Mouse (Mus musculus): ENCODE measurements around the gene Adamts5.

The Adamts5 gene

GRCm38 (mm10) chr16:85901581-85901910 lies at the start of gene Adamts5:
TSS of gene Adamts5 (minus strand) at chr16:85901828.
- no peak for DNase-seq (ENCODE audit: low read depth, low spot score)

DNA sequence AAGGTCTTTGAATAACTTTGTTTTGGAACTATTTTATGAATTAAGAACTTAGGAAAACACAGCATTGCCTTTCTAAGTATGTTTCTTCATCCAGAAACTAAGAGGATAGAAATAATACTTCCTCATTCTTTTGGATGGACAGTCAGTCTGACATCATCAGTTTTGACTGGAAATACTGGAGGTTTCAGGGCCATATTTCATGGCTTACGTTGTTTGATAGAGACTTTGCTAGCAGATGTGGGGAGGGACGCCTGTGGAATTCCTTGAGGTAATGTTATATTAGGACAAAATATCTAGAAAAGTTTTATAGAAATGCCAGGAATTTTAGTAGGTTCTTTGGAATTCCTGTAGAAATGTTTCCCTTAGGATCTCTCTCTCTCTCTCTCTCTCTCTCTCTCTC lies 48.7 kb upstream of the Adamts5 start:
- no peak for DNase-seq (ENCODE audit: low read depth, low spot score)

GRCm38 (mm10) chr16:85926004-85926403 lies 24.4 kb upstream of the Adamts5 start:
- no peak for DNase-seq (ENCODE audit: low read depth, low spot score)

DNA sequence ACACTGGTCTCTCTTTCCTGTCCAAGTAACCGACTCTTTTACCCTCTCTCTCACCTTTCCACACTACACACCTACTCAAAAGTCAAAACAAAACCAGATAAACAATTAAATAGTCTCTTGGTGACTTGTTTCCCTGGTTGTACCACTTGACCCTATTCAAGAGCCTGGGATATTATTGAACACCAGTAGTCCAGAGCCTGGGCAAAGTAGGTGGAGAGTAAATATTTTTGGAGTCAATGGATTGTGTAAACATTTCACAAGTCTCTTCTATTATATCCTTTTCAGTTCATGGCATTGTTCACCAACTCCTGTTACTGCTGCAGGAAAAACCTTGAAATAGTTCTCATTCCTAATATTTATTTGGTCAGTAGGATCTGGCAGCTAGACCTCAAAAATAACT lies 20.8 kb upstream of the Adamts5 start:
- no peak for DNase-seq (ENCODE audit: low read depth, low spot score)

GRCm38 (mm10) chr16:85920122-85920521 lies 18.5 kb upstream of the Adamts5 start:
- no peak for DNase-seq (ENCODE audit: low read depth, low spot score)

DNA sequence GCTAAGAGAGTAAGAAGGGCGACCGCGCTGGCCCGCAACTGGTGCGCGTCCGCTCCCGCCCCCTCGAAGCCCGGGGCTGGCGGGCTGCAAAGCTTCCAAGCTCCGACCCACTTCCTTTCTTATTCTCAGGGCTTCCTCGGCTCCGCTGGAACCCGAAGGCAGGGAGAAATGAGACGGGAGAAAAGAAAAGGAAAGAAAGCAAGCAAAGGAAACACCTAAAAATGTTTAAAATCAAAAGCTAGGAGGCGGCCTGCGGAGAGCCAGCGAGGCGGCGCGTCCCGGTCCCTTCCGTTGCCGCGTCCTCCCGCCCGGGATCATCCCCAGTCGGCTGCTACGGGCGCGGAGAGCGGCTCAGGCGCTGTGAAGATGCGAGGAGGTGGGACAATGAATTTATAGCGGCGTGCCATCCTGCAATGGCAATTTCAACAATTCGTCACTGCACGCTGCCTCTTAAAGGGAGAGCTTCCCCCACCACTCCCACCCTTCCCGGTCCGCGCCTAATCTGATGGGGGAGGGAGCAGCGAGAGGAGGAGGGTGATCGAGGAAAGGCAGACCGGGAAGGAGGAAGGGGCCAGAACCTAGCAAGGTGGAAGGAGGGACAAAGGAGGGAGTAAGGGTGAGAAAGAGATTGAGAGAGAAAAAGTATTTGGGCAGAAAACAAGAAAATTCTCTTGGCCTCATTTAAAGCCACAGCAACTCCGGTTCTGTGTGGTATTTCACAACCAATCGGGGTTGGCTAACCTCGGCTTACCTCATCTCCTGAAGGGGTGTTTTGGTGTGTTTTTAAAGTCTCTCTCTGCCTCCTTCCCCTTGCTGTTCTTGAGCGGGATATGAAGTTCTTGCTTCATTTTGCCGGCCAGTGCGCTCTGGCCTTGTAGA lies 687 bp downstream of the Adamts5 start:
- DNase-seq (ENCODE audit: low read depth, low spot score), result no peak

- no peak for DNase-seq (ENCODE audit: low read depth, low spot score)
These were observed 1.6 kb downstream of the Adamts5 start for GRCm38 (mm10) chr16:85899790-85900587.

- no peak for DNase-seq (ENCODE audit: low read depth, low spot score)
These were observed 2.3 kb downstream of the Adamts5 start for GRCm38 (mm10) chr16:85899301-85899721.

GRCm38 (mm10) chr16:85898816-85899215 lies 2.8 kb downstream of the Adamts5 start:
- DNase-seq (ENCODE audit: low read depth, low spot score), result no peak

GRCm38 (mm10) chr16:85898391-85898790 lies 3.2 kb downstream of the Adamts5 start:
- no peak for DNase-seq (ENCODE audit: low read depth, low spot score)

GRCm38 (mm10) chr16:85897854-85898253 lies 3.8 kb downstream of the Adamts5 start:
- DNase-seq (ENCODE audit: low read depth, low spot score), result no peak

- DNase-seq (ENCODE audit: low read depth, low spot score), result no peak
These were observed 5.7 kb downstream of the Adamts5 start for GRCm38 (mm10) chr16:85895948-85896347.

DNA sequence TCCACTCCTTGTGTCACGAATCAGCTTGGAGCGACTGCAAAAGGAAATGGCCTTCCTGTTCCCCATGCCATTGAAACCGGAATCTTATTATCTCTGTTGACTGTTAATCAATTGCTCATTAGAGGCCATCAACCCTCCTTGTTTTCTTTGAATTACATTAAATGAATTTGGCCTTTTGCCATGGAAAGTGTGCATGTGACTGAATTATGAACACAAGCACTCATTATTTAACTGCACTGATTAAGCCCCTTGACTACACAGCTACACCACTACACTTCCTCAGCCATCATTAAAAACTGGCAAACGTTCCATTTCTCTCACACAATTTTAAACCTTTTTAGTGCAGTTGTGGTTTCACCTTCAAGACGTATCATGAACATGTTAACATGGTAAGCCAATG lies 11.8 kb downstream of the Adamts5 start:
- DNase-seq (ENCODE audit: low read depth, low spot score), result no peak

GRCm38 (mm10) chr16:85887289-85888051 lies 14.2 kb downstream of the Adamts5 start:
- no peak for DNase-seq (ENCODE audit: low read depth, low spot score)

DNA sequence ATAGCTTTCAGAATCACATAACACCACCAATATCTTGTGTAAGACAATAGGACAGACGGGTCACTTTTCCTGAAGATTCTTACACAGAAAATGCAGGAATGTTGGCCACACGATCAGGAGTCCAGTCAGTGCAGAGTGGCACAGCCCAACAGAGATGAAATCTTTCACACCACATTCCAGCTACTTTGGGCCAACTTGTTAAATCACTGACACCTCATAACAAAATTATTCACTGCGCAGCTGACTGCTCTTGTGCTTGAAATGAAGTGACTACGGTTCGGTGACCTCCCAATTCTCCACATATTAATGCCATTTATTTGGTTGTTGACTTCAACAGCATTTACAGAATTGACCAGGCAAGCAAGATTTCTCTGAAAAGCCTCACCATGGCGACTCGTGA lies 22.6 kb downstream of the Adamts5 start:
- no peak for DNase-seq (ENCODE audit: low read depth, low spot score)

DNA sequence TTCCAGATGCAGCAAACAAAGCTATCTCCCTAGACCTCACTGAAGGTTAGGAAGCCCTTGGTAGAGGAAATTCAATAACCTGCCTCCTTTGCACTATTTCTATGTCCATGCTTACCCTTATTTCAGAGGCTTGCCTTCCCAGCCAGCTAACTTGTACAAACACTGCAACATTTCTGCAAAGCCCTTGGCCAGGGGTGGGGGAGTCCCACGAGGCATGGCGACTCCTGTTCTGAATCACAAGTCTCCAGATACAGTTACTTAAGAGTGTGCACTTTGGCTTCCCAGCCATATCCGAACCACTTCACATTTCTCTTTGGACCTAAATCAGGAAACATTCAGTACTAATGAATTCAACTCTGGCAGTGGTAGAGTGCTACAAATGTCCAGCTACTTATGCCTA lies 27.5 kb downstream of the Adamts5 start:
- no peak for DNase-seq (ENCODE audit: low read depth, low spot score)

- DNase-seq (ENCODE audit: low read depth, low spot score), result no peak
These were observed 29.7 kb downstream of the Adamts5 start for GRCm38 (mm10) chr16:85871971-85872370.

DNA sequence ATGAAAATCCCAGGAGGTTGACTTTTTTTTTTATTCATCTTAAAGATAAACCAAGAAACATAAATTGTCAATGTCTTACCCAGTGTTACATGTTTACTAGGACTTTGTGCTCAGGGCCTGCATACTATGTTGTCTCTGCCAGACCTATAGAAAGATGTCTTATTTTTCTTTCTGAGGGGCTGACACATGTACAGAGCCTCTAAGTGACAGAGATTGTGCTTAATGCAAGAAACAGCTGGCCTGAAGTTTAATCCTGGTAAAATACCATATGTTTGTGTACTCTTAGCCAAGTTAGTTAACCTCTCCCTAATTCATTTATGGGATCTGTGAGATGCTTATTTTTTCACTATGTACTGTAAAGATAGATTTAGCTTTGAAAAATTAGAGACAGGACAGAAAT lies 30.4 kb downstream of the Adamts5 start:
- DNase-seq (ENCODE audit: low read depth, low spot score), result no peak

GRCm38 (mm10) chr16:85864691-85865389 lies 36.8 kb downstream of the Adamts5 start:
- DNase-seq (ENCODE audit: low read depth, low spot score), result no peak

- no peak for DNase-seq (ENCODE audit: low read depth, low spot score)
These were observed 47.1 kb downstream of the Adamts5 start for GRCm38 (mm10) chr16:85854505-85854904.

GRCm38 (mm10) chr16:85827066-85827465 lies 74.6 kb downstream of the Adamts5 start:
- no peak for DNase-seq (ENCODE audit: low read depth, low spot score)

Data from A20 (cell line).